Mouse (Mus musculus) CH12.LX (cell line): ENCODE results near the gene Pbxip1. TPM values are rescaled to one million over a fixed set of nuclear protein-coding genes. Genes with fewer than 3 reads are reported as not detected.

ENCODE experiments used
- DNase-seq: peaks from one replicate; pipeline ENCODE4 v3.0.0-alpha.2; 2013; ENCODE audit errors: extremely low read depth
- H3K27ac ChIP-seq: 2 replicates; pipeline ENCODE4 v1.5.1; 2012; ENCODE audit warnings: low read depth, mild to moderate bottlenecking, control low read depth, moderate library complexity; ENCODE audit not compliant: insufficient read depth
- H3K27me3 ChIP-seq: replicated peaks from 2 replicates; pipeline ENCODE3; 2012; ENCODE audit warnings: inconsistent platforms
- H3K36me3 ChIP-seq, 2 experiments: replicated peaks in 1 of 2; 2 replicates each; pipeline versions ENCODE3 to v1.6.1; 2012; ENCODE audit warnings: inconsistent platforms in 1 of 2, low read length in 1 of 2, mild to moderate bottlenecking in 1 of 2, mixed read lengths in 1 of 2, moderate library complexity in 1 of 2; ENCODE audit not compliant: control insufficient read depth in 1 of 2, insufficient read depth in 1 of 2
- H3K4me1 ChIP-seq, 2 experiments: 2 replicates each; pipeline ENCODE4 v1.6.1; 2012; ENCODE audit warnings: inconsistent platforms in 1 of 2, moderate library complexity in 1 of 2; ENCODE audit not compliant: insufficient read depth in 2 of 2, control insufficient read depth in 1 of 2
- H3K4me2 ChIP-seq: 2 replicates; pipeline ENCODE4 v1.6.1; 2012; ENCODE audit warnings: low read depth, mild to moderate bottlenecking, control low read depth; ENCODE audit not compliant: poor library complexity, insufficient read depth, severe bottlenecking
- H3K4me3 ChIP-seq, 3 experiments: fragments of 150-350 bp in 1 of 3; sonication (generic) in 1 of 3; replicated peaks in 1 of 3; 2 replicates each; pipeline versions ENCODE3 to v1.5.1; 2011 to 2012; ENCODE audit warnings: low read depth in 2 of 3, low read length in 2 of 3, mild to moderate bottlenecking in 2 of 3, moderate library complexity in 2 of 3, control low read depth in 1 of 3, improper control_type of control experiment in 1 of 3, inconsistent platforms in 1 of 3, mixed read lengths in 1 of 3; ENCODE audit not compliant: poor library complexity in 1 of 3
- H3K79me2 ChIP-seq: replicated peaks from 2 replicates; pipeline ENCODE4 v1.6.1; 2012; ENCODE audit warnings: mild to moderate bottlenecking, moderate library complexity; ENCODE audit not compliant: control insufficient read depth, poor library complexity, insufficient read depth, severe bottlenecking; ENCODE audit errors: extremely low read depth
- H3K9ac ChIP-seq: 2 replicates; pipeline ENCODE4 v1.6.1; 2012; ENCODE audit warnings: low read depth, mild to moderate bottlenecking, control low read depth, moderate library complexity; ENCODE audit not compliant: insufficient read depth
- H3K9me3 ChIP-seq: replicated peaks from 2 replicates; pipeline ENCODE3; 2012; ENCODE audit warnings: low read length, inconsistent platforms, mixed read lengths
- CTCF ChIP-seq, 2 experiments: IDR thresholded peaks in 1 of 2; conservative IDR thresholded peaks in 1 of 2; 2 replicates each; pipeline ENCODE4 v1.5.1; 2011 to 2012; ENCODE audit warnings: low read depth in 2 of 2, low read length in 2 of 2, improper control_type of control experiment in 1 of 2, inconsistent platforms in 1 of 2, mild to moderate bottlenecking in 1 of 2, moderate library complexity in 1 of 2
- ELF1 ChIP-seq: IDR thresholded peaks from 2 replicates; pipeline ENCODE4 v1.6.1; 2014; ENCODE audit warnings: low read depth, mild to moderate bottlenecking, inconsistent platforms, low read length, improper control_type of control experiment
- EP300 ChIP-seq: IDR thresholded peaks from 2 replicates; pipeline ENCODE4 v1.6.1; 2011; ENCODE audit warnings: low read length, improper control_type of control experiment
- ETS1 ChIP-seq: conservative IDR thresholded peaks from 2 replicates; pipeline ENCODE4 v1.6.1; 2012; ENCODE audit warnings: low read depth, mild to moderate bottlenecking, inconsistent platforms, low read length, improper control_type of control experiment, moderate library complexity
- GABPA ChIP-seq: IDR thresholded peaks from 2 replicates; pipeline ENCODE4 v1.6.1; 2012; ENCODE audit warnings: low read depth, low read length, improper control_type of control experiment, inconsistent platforms; ENCODE audit not compliant: insufficient replicate concordance
- HCFC1 ChIP-seq: IDR thresholded peaks from 2 replicates; pipeline ENCODE4 v1.6.1; 2012; ENCODE audit warnings: low read depth, mild to moderate bottlenecking, inconsistent platforms, low read length, improper control_type of control experiment
- IRF4 ChIP-seq: IDR thresholded peaks from 2 replicates; pipeline ENCODE4 v1.6.1; 2014; ENCODE audit warnings: low read depth, mild to moderate bottlenecking, inconsistent platforms, low read length, improper control_type of control experiment
- JUN ChIP-seq: IDR thresholded peaks from 2 replicates; pipeline ENCODE4 v1.6.1; 2011; ENCODE audit warnings: low read depth, mild to moderate bottlenecking, low read length, improper control_type of control experiment, moderate library complexity; ENCODE audit not compliant: insufficient read depth
- MAFK ChIP-seq: IDR thresholded peaks from 2 replicates; pipeline ENCODE4 v1.6.1; 2011; ENCODE audit warnings: low read length, improper control_type of control experiment; ENCODE audit not compliant: insufficient replicate concordance
- MAZ ChIP-seq: IDR thresholded peaks from 2 replicates; pipeline ENCODE4 v1.6.1; 2012; ENCODE audit warnings: low read depth, mild to moderate bottlenecking, inconsistent platforms, low read length, improper control_type of control experiment, moderate library complexity
- NELFE ChIP-seq: IDR thresholded peaks from 2 replicates; pipeline ENCODE4 v1.6.1; 2011; ENCODE audit warnings: low read depth, low read length, improper control_type of control experiment
- NRF1 ChIP-seq: IDR thresholded peaks from 2 replicates; pipeline ENCODE4 v1.6.1; 2014; ENCODE audit warnings: low read depth, mild to moderate bottlenecking, inconsistent platforms, low read length, improper control_type of control experiment, moderate library complexity
- RCOR1 ChIP-seq: conservative IDR thresholded peaks from 2 replicates; pipeline ENCODE4 v1.6.1; 2012; ENCODE audit warnings: low read depth, mild to moderate bottlenecking, inconsistent platforms, low read length, improper control_type of control experiment
- TBP ChIP-seq: conservative IDR thresholded peaks from 2 replicates; pipeline ENCODE4 v1.6.1; 2011; ENCODE audit warnings: low read depth, low read length, improper control_type of control experiment
- USF2 ChIP-seq: conservative IDR thresholded peaks from 2 replicates; pipeline ENCODE4 v1.6.1; 2011; ENCODE audit warnings: low read depth, low read length, improper control_type of control experiment
- ZC3H11A ChIP-seq: IDR thresholded peaks from 2 replicates; pipeline ENCODE4 v1.6.1; 2012; ENCODE audit warnings: low read depth, mild to moderate bottlenecking, inconsistent platforms, low read length, improper control_type of control experiment
- ZKSCAN1 ChIP-seq: IDR thresholded peaks from 2 replicates; pipeline ENCODE4 v1.6.1; 2012; ENCODE audit warnings: low read depth, inconsistent platforms, low read length, improper control_type of control experiment, borderline replicate concordance
- dilution Hi-C: fragments of 300-500 bp; cut with MboI; formaldehyde crosslinking; loops from 2 replicates; pipeline ENCODE4 v1.14.3; 2020; ENCODE audit warnings: low sequenced_read_pairs; ENCODE audit not compliant: extremely low pct_unique_long_range_greater_than_20kb, extremely low pct_ligation_motif_present
- in situ Hi-C: fragments of 300-500 bp; cut with MboI; formaldehyde crosslinking; loops from 3 replicates; pipeline ENCODE4 v1.14.3; 2019; ENCODE audit warnings: low sequenced_read_pairs, low pct_ligation_motif_present, low pct_unique_long_range_greater_than_20kb, mixed read lengths
- polyA plus RNA-seq: library from polyadenylated mRNA; unstranded; fragments of >175 nt; gene quantifications from 2 replicates; pipeline ENCODE4 v1.2.1, GENCODE M21; 2012; ENCODE audit warnings: low read depth; ENCODE audit not compliant: insufficient read length
- total RNA-seq, 2 experiments: library from RNA; depleted of rRNA; stranded (reverse); fragments of 300-350 nt in 1 of 2; fragments of >200 nt in 1 of 2; gene quantifications; 2 replicates each; pipeline ENCODE4 v1.2.3; 2012 to 2014

The Pbxip1 gene
- total and polyA plus RNA-seq, 3 experiments = 14.1 to 18.4 (median 17.6) TPM

DNA sequence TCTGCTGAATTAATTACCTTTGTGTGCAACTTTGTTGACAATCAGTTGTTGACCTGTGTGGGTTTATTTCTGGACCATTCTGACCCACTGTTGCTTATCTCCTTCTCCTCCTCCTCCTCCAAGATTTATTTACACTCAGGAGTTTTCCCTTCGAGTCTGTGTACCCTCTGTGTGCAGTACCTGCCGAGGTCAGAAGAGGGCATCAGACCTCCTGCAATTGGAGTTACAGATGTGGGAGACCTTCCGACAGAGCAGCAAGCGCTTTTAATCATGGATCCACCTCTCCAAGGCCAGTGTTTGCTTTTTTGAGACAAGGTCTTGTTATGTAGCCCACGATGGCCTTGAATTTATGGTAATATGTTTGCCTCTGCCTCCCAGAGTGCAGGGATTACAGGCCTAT is 58.1 kb downstream of the Pbxip1 start:
- no peak for TF ChIP-seq TBP
- peak in 1 of 2 experiments; percentile 31; a peak in 1 of 4 replicates for TF ChIP-seq CTCF (conservative IDR thresholded peaks at IDR 0.05 in 1 of 2, IDR thresholded peaks at IDR 0.05 in 1 of 2; ENCODE audit: low read depth in 2 of 2, low read length in 2 of 2)
- no peaks in the 10 kb centered on the region for H3K36me3 ChIP-seq
- H3K9me3 ChIP-seq = peaks cover 9% of the 10 kb centered on the region
- no peaks in the 10 kb centered on the region for H3K79me2 ChIP-seq
- no peak overlapping the region for H3K4me3 ChIP-seq
- in situ Hi-C loops (no loop called here), dilution Hi-C loops (no loop called here)
- no peaks in the 10 kb centered on the region for H3K27me3 ChIP-seq
- DNase-seq = no peak
- no peak overlapping the region for H3K27ac ChIP-seq
- no peak overlapping the region for H3K9ac ChIP-seq
- H3K4me1 ChIP-seq = peaks cover 12 to 25% of the 10 kb centered on the region in 2 experiments
- no peak overlapping the region for H3K4me2 ChIP-seq

DNA sequence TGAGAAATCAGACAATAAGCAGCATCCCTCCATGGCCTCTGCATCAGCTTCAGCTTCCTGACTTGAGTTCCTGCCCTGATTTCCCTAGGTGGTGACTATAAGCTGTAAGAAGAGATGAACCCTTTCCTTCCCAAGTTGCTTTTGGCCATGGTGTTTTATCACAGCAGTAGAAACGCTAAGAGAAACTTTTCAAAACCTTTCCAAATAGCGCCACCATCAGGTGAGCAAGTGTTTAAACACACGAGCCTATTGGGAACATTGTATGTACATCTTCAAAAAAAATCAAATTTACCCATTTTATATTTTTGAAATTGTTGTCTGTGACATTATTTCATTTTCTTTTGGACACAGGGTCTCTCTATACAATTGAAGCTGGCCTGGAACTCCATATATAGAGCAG is 59.9 kb downstream of the Pbxip1 start:
- TF ChIP-seq IRF4 (no peak), CTCF (conservative IDR thresholded peaks at IDR 0.05 in 1 of 2, IDR thresholded peaks at IDR 0.05 in 1 of 2; ENCODE audit: low read depth in 2 of 2, low read length in 2 of 2) (peak in 1 of 2 experiments; percentile 27; a peak in 2 of 4 replicates), ETS1 (no peak)
- TF ChIP-seq, all 38 proteins: peak for 1
- dilution Hi-C loops (no loop called here), in situ Hi-C loops (no loop called here)
- no peak overlapping the region for H3K9ac ChIP-seq
- H3K27me3 ChIP-seq = no peaks in the 10 kb centered on the region
- no peak overlapping the region for H3K27ac ChIP-seq
- H3K4me2 ChIP-seq = no peak overlapping the region
- H3K4me3 ChIP-seq = no peak overlapping the region
- no peaks in the 10 kb centered on the region for H3K36me3 ChIP-seq
- no peaks in the 10 kb centered on the region for H3K79me2 ChIP-seq
- no peak for DNase-seq
- H3K4me1 ChIP-seq = peaks cover 7 to 12% of the 10 kb centered on the region in 2 experiments
- peaks cover 9% of the 10 kb centered on the region for H3K9me3 ChIP-seq

DNA sequence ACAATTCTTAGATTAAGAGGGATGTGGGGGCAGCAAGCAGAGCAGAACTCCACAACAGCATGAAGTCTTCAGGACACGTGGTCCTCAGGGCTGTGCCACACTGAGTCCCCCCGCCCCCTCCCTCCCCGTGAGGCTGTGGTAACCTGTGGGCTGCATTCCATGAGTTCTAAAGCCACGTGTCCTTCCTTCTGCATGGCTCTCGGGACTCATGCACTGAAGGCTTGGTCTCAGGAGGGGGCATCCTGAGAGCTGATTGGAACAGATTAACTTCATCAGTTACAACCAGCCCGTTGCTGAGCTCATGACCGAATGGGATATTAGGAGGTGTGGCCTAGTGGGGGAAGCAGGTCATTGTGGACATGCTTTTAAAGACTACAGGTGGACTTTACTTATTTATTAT is 63.2 kb downstream of the Pbxip1 start:
- H3K27ac ChIP-seq = no peak overlapping the region
- H3K27me3 ChIP-seq = peaks cover 3% of the 10 kb centered on the region
- H3K79me2 ChIP-seq = no peaks in the 10 kb centered on the region
- in situ Hi-C loops = no loop called here
- no peak overlapping the region for H3K4me3 ChIP-seq
- peaks cover 0 to 3% of the 10 kb centered on the region in 2 experiments; a peak in 1 of 4 replicates for H3K4me1 ChIP-seq
- dilution Hi-C loops = no loop called here
- H3K4me2 ChIP-seq = no peak overlapping the region
- no peak for DNase-seq
- TF ChIP-seq USF2 (no peak), CTCF (conservative IDR thresholded peaks at IDR 0.05 in 1 of 2, IDR thresholded peaks at IDR 0.05 in 1 of 2; ENCODE audit: low read depth in 2 of 2, low read length in 2 of 2) (no peak), ZC3H11A (no peak), RCOR1 (no peak), MAZ (no peak), ZKSCAN1 (no peak), GABPA (no peak), ELF1 (no peak), JUN (no peak), EP300 (no peak), NRF1 (no peak), ETS1 (no peak), HCFC1 (no peak), MAFK (no peak), NELFE (no peak)
- peaks cover 5% of the 10 kb centered on the region for H3K9me3 ChIP-seq
- no peak overlapping the region for H3K9ac ChIP-seq
- no peaks in the 10 kb centered on the region for H3K36me3 ChIP-seq
